Mouse (Mus musculus) ES-Bruce4 (cell line): Measurements from ENCODE around the gene Slc15a1.

ENCODE experiments used
- CTCF ChIP-seq: IDR thresholded peaks from one replicate; pipeline ENCODE4 v1.8.1; 2011; ENCODE audit warnings: low read depth, low read length
- EP300 ChIP-seq: IDR thresholded peaks from 2 replicates; pipeline ENCODE4 v1.6.1; 2011; ENCODE audit warnings: low read depth, low read length; ENCODE audit not compliant: insufficient read depth
- POLR2A ChIP-seq: IDR thresholded peaks from one replicate; pipeline ENCODE4 v1.8.1; 2011; ENCODE audit warnings: low read length; ENCODE audit not compliant: insufficient read depth

DNA sequence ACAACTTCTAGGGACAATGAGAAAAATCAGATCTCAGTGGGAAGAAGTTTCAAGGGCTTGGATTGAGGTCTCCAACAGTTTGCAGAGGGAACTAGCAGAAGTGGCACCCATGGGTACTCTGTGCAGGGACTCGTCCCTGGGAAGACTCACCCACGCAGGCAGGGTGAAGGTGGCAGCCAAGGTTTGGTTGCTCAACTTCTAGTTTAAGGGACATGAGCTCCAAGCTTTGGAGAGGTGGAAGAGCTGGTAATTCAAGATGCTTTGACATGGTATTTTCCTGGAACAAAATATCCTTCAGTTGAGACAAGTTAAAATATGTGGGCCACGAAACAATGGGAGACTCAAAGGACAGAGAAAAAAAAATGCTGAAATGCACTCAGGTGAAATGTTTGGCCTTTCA is 29.4 kb upstream of the Slc15a1 start:
- TF ChIP-seq CTCF (no peak), POLR2A (no peak), EP300 (no peak)
